Mouse (Mus musculus): ENCODE data around the gene Rnf152. TPM values are rescaled to one million over a fixed set of nuclear protein-coding genes. Genes with fewer than 3 reads are reported as not detected.
A peak's percentile ranks its signal among the peaks of the same experiment; 100 is the strongest.

Rnf152 gene
- total RNA-seq (2014; rRNA removed) (10.0 and 12.7 TPM in 2 replicates), polyA plus RNA-seq (2012; rRNA removed) (2.2 and 2.4 TPM in 2 replicates)

DNA sequence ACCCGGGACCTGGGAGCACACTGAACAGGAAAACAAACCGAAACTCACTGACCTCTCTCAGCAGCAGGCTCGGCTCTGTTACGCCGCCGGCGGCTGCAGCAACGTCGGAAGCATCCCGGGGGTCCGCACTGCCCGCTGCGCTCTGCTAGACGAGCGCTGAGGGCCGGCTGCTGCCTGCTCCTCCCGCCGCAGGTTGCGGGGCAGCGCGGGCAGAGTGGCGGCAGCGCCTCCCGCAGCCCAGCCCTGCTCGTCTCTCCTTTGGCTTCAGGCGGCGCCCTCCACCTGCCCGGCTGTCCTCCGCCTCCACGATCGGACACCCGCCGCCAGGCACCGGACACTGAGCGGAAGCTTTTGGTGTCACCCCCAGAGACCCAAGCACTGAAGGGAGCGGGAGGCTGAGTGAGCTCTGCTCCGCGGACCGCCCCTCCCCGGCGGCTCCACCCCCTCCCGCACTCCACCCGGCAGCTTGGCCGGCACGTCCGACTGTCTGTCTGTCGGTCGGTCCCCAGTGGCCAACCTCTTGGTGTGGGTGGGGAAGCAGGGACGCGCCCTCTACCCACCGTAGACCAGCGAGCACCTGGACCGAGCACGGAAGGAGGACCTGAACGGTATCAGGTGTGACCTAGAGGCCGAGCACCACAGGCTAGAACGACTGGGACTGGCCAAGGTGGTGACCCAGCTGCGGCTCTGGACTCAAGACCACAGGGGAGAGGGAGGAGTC, at the start of gene Rnf152:
Gene Rnf152, minus strand, starts transcription at position 420 of the 721 bp plus-strand sequence.
- 1% methylated on average over 57 of the region's 58 CpGs for WGBS
- DNase-seq (ENCODE audit: extremely low read depth, low read depth, low spot score) = peak; percentile 93
- peak; percentile 9; the same call in 1 of the 2 replicates for TF ChIP-seq CTCF (IDR thresholded peaks at IDR 0.05; ENCODE audit: low read depth, low read length)
- TF ChIP-seq POLR2A (IDR thresholded peaks at IDR 0.05; ENCODE audit: extremely low read depth, insufficient read depth, low read length) = no peak; the same call in 1 of the 2 replicates
- Histone ChIP-seq H3K4me3 (ENCODE audit: insufficient read depth, low read depth, low read length) (peak within 1 kb of the TSS; percentile 67), H3K27ac (replicated peaks; ENCODE audit: insufficient read depth, low read depth, low read length) (peak within 1 kb of the TSS; percentile 80), H3K4me1 (ENCODE audit: control insufficient read depth, insufficient read depth, low read length) (peaks cover 4% of the 10 kb centered on the region), H3K9ac (ENCODE audit: low read depth, low read length) (peak within 1 kb of the TSS; percentile 70), H3K36me3 (ENCODE audit: control insufficient read depth, insufficient read depth, low read length) (peaks cover 2% of the 10 kb centered on the region), H3K79me2 (ENCODE audit: control insufficient read depth, insufficient read depth, low read length) (peaks cover 3% of the 10 kb centered on the region; the same call in 1 of the 2 replicates), H3K27me3 (ENCODE audit: control insufficient read depth, insufficient read depth, low read length) (no peaks in the 10 kb centered on the region)

DNA sequence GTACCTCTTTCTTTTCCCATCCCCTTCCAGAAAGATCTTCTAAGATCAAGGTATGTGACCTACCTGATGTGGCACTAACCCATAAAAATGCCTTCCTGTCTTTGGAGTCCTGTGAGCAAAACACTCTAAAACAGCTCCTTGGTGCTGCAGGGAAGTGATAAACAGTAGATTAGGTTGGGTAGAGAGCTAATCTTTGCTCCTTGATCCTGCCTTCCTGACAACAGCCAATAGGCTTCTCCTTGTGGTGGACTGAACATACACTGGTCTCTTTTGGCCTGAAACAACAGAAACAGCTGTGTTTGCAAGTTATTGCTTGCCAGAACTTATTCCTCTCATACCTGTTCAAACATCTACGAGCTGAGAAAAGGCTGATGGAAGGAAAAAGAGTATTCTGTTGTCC, 46.3 kb upstream of the Rnf152 start:
- Histone ChIP-seq H3K79me2 (ENCODE audit: control insufficient read depth, insufficient read depth, low read length) (no peaks in the 10 kb centered on the region), H3K27me3 (ENCODE audit: control insufficient read depth, insufficient read depth, low read length) (no peaks in the 10 kb centered on the region), H3K27ac (replicated peaks; ENCODE audit: insufficient read depth, low read depth, low read length) (no peak overlapping the region), H3K36me3 (ENCODE audit: control insufficient read depth, insufficient read depth, low read length) (no peaks in the 10 kb centered on the region), H3K9ac (ENCODE audit: low read depth, low read length) (no peak overlapping the region), H3K4me1 (ENCODE audit: control insufficient read depth, insufficient read depth, low read length) (no peaks in the 10 kb centered on the region), H3K4me3 (ENCODE audit: insufficient read depth, low read depth, low read length) (no peak overlapping the region)
- DNase-seq (ENCODE audit: extremely low read depth, low read depth, low spot score) = no peak
- no peak for TF ChIP-seq POLR2A (IDR thresholded peaks at IDR 0.05; ENCODE audit: extremely low read depth, insufficient read depth, low read length)
- no peak for TF ChIP-seq CTCF (IDR thresholded peaks at IDR 0.05; ENCODE audit: low read depth, low read length)
- WGBS = 27% methylated on average over 1 of the region's 1 CpGs

DNA sequence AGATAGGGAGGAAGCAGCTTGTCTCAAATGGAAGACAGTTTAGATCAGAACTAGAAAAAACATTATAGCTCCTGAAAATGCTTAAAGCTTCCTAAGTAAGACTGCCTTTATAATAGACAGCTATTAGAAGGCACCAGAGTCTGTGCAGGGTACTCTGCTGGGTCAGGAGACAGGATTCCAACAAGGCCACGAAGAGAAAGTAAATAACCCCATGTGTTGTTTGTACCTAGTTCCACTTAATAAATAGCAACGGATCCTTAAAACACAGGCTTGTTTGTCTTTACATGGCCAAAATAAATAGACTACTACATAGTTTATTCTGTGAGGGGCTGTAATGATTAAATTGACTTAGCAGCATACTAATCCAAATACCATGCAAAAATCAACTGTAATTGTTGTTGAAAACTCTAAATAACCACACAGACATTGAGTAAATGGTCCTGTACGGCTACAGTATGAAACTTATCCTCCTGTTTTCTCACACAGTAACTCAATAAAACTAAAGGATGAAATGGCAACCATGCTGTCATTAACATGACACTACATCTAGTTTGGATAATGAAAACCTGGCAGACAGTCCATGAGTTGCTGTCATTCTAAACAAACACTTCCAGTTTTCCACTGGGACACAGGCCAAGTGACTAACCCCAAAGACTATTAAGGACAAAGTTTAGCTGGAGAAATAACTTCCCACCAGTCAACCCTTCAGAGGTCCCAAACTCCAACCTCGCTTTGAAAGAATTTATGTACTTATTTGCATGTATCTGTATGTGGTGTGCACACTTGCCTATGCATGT, 27.8 kb upstream of the Rnf152 start:
- H3K27ac ChIP-seq (replicated peaks; ENCODE audit: insufficient read depth, low read depth, low read length) = peak overlapping the region; percentile 52
- DNase-seq (ENCODE audit: extremely low read depth, low read depth, low spot score) = peak; percentile 92

DNA sequence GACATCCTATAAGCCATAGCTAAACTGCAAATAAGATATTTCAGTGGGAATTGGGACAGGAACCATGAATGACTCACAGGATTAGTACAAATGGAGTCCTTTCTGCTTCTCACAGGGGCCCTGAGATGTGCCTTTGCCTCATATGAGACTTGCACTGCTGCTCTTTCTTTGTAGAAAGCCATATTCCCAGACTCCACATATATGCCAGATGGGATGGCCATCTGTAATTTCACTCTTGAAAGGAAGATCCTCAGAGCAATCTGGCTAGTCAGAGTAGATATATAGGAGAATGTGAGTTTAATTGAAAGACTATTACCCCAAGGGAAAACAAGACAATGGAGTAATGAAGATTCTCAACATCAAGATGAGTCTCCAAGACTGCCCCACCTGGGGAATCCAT, 21.0 kb upstream of the Rnf152 start:
- Histone ChIP-seq H3K4me1 (ENCODE audit: control insufficient read depth, insufficient read depth, low read length) (no peaks in the 10 kb centered on the region), H3K27me3 (ENCODE audit: control insufficient read depth, insufficient read depth, low read length) (no peaks in the 10 kb centered on the region), H3K27ac (replicated peaks; ENCODE audit: insufficient read depth, low read depth, low read length) (no peak overlapping the region), H3K79me2 (ENCODE audit: control insufficient read depth, insufficient read depth, low read length) (no peaks in the 10 kb centered on the region), H3K4me3 (ENCODE audit: insufficient read depth, low read depth, low read length) (no peak overlapping the region), H3K9ac (ENCODE audit: low read depth, low read length) (no peak overlapping the region), H3K36me3 (ENCODE audit: control insufficient read depth, insufficient read depth, low read length) (no peaks in the 10 kb centered on the region)
- no peak for TF ChIP-seq CTCF (IDR thresholded peaks at IDR 0.05; ENCODE audit: low read depth, low read length)
- TF ChIP-seq POLR2A (IDR thresholded peaks at IDR 0.05; ENCODE audit: extremely low read depth, insufficient read depth, low read length) = no peak
- no peak for DNase-seq (ENCODE audit: extremely low read depth, low read depth, low spot score)

More for the DNA sequence above, 27.8 kb upstream of the Rnf152 start:
- Histone ChIP-seq H3K9ac (ENCODE audit: low read depth, low read length) (no peak overlapping the region), H3K4me1 (ENCODE audit: control insufficient read depth, insufficient read depth, low read length) (peaks cover 6% of the 10 kb centered on the region), H3K27me3 (ENCODE audit: control insufficient read depth, insufficient read depth, low read length) (no peaks in the 10 kb centered on the region), H3K36me3 (ENCODE audit: control insufficient read depth, insufficient read depth, low read length) (no peaks in the 10 kb centered on the region), H3K79me2 (ENCODE audit: control insufficient read depth, insufficient read depth, low read length) (no peaks in the 10 kb centered on the region), H3K4me3 (ENCODE audit: insufficient read depth, low read depth, low read length) (no peak overlapping the region)
- no peak for TF ChIP-seq POLR2A (IDR thresholded peaks at IDR 0.05; ENCODE audit: extremely low read depth, insufficient read depth, low read length)
- TF ChIP-seq CTCF (IDR thresholded peaks at IDR 0.05; ENCODE audit: low read depth, low read length) = no peak
- WGBS = 13% methylated on average over 4 of the region's 4 CpGs

DNA sequence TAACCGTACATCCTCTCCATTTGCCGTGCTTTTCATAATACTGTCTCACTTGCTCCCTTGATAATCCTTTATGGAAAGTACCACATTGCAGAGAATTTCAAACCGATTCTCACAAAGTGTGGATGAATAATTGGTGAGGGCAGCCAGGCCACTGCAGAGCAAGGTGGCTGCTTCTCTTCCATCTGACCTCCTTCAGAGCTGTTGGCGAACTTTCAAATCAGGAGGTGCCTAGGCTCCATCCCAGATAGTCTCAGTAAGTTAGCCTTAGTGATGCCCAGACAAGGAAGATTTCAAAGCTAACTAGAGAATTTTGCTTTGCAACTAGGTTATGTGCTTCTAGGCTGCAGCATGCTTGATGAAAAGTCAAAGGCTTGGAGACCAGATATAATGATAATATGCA, 18.1 kb upstream of the Rnf152 start:
- no peak for DNase-seq (ENCODE audit: extremely low read depth, low read depth, low spot score)
- no peak overlapping the region for H3K27ac ChIP-seq (replicated peaks; ENCODE audit: insufficient read depth, low read depth, low read length)
- no peaks in the 10 kb centered on the region for H3K27me3 ChIP-seq (ENCODE audit: control insufficient read depth, insufficient read depth, low read length)
- no peaks in the 10 kb centered on the region for H3K4me1 ChIP-seq (ENCODE audit: control insufficient read depth, insufficient read depth, low read length)
- 92% methylated on average over 4 of the region's 4 CpGs for WGBS
- H3K79me2 ChIP-seq (ENCODE audit: control insufficient read depth, insufficient read depth, low read length) = no peaks in the 10 kb centered on the region
- H3K4me3 ChIP-seq (ENCODE audit: insufficient read depth, low read depth, low read length) = no peak overlapping the region
- TF ChIP-seq CTCF (IDR thresholded peaks at IDR 0.05; ENCODE audit: low read depth, low read length) (no peak), POLR2A (IDR thresholded peaks at IDR 0.05; ENCODE audit: extremely low read depth, insufficient read depth, low read length) (no peak)
- H3K36me3 ChIP-seq (ENCODE audit: control insufficient read depth, insufficient read depth, low read length) = no peaks in the 10 kb centered on the region
- H3K9ac ChIP-seq (ENCODE audit: low read depth, low read length) = no peak overlapping the region
